Mouse (Mus musculus) thymus, adult 18-20 months (tissue): ENCODE results near the gene Gm10643.
A peak's percentile ranks its signal among the peaks of the same experiment; 100 is the strongest.

Experiments used
- DNase-seq, 2 experiments: peaks; one replicate each; pipeline ENCODE4 v3.0.0; 2022; ENCODE audit warnings: mixed read lengths in 2 of 2

The Gm10643 gene

DNA sequence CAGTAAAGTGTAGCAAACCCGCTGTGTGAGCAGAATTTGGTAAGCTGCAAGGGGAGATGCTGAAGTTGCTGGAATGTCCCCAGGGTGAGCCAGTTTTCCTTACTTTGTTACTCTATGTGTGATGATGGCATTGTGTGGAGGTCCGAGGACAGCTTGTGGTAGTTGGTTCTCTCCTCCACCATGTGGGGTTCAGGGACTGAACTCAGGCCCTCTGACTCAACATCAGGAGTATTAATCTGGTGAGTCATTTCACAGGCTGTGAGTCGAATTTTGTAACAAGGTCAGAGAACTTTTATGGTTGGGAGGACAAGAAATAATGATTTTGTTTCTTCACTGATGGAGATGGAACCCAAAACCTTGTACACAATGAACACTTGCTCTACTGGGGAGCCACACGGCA, 32.2 kb downstream of the Gm10643 start:
- no peak for DNase-seq

DNA sequence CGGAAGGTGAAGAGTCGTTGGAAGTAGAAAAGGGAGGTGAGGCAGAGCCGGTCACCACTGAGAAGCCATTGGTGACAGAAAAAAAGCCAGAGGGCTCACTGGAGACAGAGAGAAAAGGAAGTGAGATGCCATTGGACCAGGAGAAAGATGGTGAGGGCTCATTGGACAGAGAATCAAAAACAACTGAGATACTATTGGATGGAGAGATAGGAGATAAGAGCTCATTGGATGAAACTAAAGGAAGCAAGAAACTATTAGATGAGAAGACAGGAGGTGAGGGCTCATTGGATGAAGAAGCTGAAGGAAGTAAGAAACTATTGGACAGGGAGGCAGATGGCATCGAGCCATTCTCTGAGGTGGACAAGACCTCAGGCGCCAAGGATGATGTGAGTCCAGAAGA, 35.7 kb downstream of the Gm10643 start:
- no peak for DNase-seq

DNA sequence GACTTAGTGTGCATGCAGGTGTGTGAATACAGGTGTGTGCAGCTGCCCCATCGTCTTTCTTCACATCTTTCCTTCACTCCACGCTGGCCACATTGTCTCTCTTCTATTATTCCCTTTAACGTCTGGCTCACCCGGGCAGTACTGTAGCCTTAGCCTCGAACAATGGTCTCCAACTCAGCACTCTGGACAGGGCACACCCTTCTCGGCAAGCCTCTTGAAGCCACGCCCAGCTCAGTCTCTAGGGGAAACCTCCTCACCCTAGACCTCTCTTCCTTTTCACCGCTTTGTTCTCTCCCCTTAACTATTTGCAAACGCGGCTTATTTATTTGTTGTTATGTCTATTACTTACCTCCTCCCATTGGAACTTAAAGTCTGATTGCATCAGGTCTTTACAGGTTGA, 37.5 kb downstream of the Gm10643 start:
- DNase-seq = no peak

DNA sequence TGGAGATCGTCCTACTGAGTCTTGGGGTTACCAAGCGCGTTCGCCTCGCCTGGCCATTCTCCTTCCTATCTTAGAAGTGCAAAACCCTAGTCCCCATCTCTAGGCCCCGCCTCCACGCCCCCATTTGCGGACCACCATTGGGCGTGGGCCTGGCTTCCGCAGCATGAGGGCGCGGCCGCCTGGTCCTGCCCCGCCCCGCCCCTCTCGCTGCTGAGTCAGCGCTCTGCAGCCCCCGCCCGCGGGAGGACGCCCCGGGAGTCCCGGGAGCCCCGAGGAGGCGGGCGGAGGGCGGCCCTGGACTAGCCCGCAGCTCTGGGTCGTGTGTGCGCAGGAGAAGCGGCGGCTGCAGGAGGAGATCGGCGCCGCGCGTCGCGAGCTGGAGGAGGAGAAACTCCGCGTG, 39.1 kb downstream of the Gm10643 start:
- peak; percentile 60 to 64 for DNase-seq

DNA sequence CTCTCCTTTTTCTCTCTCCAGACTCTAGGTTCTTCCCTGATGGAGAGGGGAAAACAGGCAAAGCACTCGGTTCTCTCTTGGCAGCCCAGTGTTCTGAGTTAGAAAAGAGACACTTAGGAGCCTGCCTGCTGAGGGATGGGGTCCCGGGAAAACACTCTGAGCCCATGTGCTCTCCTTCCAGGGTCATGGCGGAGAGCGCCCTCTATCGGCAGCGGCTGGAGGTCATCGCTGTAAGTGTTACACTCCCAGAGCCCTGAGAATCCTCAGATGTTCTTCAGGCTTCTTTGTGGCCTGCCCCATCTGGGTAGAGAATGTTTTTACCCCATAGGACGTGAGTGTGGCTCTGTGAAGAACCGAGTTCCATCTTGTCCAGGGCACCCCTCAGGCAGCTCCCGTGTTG, 40.8 kb downstream of the Gm10643 start:
- DNase-seq = no peak

DNA sequence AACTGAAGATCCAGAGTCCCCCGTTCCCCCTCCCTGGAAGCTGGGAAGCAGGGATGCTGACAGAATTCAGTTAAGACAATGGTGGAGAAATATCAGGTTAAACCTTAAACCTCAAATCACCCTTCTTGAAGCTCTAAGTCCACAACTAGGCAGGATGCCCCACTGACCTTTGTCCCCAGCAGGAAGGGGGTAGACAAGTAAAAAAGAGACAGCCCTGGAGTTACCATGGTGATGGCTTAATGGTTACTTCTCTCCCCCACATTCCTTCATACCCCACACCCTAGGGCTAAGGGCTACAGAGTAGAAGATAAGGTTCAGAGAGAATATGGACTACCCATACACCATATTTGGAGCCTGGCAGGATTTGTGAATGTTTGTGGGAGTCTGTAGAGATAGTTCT, 41.3 kb downstream of the Gm10643 start:
- DNase-seq = no peak

DNA sequence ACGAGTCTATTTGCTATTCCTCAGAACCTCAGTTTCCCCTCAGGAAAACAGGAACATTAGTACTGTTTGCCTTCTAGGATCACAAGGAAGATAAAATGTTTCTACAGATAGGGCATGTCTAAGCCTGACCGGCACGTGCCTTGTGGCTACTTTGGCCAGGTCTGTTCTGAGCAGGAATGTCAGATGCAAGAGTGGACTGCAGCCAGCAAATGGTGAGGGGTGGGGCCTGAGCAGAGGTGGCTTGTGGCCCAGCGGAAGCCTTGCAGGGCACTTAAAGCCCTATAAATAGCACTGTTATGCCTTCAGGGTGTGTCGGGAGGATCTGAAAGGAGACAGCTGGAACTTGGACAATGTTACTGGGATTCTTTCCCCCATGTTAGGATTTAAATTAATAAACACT, 41.9 kb downstream of the Gm10643 start:
- DNase-seq = no peak

DNA sequence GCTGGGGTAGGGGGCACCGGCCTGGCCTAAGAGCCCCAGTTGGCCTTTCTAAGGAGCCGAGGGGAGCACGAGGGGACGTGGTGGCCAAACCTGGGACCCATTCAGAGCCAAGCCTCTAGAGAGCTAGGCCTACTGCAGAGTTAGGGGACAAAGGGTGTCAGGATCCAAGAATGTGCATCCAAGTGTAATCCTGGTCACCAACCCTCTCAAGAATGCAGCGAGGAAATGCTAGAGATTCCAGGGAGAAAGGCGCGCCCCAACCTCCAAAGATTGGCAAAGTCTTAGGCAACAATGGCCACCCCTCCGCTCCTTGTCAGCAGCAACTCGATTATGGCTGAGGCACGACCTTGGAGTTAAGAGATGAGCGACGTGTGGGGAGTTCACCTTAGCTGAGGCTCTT, 43.4 kb downstream of the Gm10643 start:
- no peak for DNase-seq

DNA sequence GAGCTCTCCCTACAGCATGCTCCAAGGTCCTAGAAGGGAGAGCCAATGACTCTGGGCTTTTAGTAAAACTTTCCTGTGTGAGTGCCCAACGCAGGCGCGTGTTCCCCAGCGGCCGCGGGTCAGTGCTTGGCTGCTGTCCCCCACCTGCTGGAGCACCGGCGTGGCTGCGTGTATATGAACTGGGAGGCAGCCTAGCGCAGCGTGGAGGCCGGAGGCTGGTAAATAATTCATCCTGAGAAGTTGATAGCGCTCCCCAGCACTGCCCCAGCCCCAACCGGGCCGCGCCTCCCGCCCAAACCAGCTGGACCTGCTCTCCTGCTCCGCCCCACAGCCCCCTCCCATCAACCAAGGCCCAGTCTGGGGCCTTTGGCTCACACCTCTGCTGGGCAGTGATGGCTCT, 43.8 kb downstream of the Gm10643 start, which contains the start of gene Palm3:
Gene Palm3 (plus strand): TSS at position 376 of the 400 bp plus-strand sequence.
- no peak for DNase-seq

DNA sequence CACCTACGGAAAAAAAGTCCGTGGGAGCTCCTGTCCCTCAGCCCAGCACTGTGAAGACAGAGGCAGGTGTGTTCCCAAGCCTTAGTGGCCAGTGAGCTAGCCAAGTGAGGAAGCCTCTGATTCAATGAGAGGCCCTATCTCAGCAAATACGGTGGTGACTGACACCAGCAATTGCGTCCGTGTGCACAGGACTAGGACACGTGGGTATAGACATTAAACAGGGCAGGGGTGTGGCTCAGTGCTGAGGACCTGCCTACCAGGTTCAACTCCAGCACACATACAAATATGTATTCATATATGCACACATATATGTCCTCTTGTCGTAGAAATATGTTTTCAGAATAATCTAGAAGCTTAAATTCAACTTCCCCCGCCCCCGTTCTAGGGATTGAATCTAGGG, 45.2 kb downstream of the Gm10643 start:
- no peak for DNase-seq

DNA sequence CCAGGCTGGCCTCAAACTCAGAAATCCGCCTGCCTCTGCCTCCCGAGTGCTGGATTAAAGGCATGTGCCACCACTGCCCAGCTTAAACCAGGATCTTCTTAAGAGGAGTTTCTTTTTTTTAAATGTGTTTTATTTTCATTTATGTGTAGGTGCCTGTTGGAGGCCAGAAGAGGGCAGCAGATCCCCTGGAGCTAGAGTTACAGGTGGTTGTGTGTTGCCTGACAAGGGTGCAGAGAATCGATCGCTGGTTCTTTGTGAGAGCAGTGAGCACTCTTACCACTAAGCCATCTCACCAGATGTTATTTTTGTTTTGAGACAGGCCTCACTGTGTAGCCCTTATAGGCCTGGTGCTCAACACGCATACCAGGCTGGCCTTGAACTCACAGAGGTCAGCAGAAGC, 49.1 kb downstream of the Gm10643 start:
- DNase-seq = no peak
